Mouse (Mus musculus) 3134 (cell line): ENCODE results near the gene Fus.
"Not testable (repeated sequence)": the region's sequence is repeated elsewhere in the genome, so short reads cannot be mapped to it uniquely, and the experiment has no call there.

ENCODE experiments used
- DNase-seq: peaks from one replicate; pipeline ENCODE4 v3.0.0-alpha.2; 2011; ENCODE audit warnings: low spot score; ENCODE audit not compliant: insufficient read length; ENCODE audit errors: extremely low read depth

Gene Fus

DNA sequence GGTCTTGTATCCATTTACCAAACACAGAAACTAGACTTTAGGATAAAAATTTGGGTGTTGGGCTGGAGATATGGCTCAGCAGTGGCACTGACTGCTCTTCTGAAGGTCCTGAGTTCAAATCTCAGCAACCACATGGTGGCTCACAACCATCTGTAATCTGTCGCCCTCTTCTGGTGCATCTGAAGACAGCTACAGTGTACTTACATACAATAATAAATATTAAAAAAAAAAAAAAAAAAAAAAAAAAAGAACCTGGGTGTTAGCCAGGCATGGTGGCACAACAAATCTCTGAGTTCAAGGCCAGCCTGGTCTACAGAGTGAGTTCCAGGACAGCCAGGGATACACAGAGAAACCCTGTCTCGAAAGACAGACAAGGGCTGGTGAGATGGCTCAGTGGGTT is 25.2 kb upstream of the Fus start:
- not testable (repeated sequence) for DNase-seq

- DNase-seq, result no peak
Observed at GRCm38 (mm10) chr7:127944614-127945013, 22.6 kb upstream of the Fus start.

DNA sequence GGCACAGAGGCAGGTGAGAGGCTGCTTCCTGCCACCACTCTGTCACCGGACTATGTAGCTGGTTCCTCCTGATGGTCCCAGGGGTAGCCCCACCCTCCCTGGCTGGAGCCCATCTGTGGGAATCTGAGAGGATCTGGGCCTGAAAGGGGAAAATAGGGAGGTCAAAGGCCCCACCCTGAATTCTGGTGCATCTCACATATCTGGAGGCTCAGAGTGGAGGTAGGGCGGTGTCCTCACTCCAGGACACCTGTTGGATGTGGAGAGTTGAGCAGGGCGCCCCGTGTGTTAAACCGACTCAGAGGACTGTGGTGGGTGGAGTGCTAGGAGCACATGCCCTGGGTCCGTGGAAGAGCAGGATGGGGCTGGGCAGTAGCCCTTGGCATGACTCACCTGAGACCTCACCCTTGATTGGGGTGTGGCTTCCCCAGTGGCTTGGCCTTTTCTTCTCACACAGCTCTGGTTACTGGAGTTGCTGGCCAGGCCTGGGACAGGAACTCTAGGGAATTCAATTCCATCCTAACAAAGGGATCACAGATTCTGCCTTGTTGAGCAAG is 20.7 kb upstream of the Fus start, which contains the start of gene Prss36:
TSS of gene Prss36 (minus strand) at position 256 of the 554 bp plus-strand sequence.
- DNase-seq, result peak; percentile 42

GRCm38 (mm10) chr7:127952864-127953581 is 14.2 kb upstream of the Fus start:
- no peak for DNase-seq

- DNase-seq, result no peak
Observed at GRCm38 (mm10) chr7:127959364-127959763, 7.9 kb upstream of the Fus start.

DNA sequence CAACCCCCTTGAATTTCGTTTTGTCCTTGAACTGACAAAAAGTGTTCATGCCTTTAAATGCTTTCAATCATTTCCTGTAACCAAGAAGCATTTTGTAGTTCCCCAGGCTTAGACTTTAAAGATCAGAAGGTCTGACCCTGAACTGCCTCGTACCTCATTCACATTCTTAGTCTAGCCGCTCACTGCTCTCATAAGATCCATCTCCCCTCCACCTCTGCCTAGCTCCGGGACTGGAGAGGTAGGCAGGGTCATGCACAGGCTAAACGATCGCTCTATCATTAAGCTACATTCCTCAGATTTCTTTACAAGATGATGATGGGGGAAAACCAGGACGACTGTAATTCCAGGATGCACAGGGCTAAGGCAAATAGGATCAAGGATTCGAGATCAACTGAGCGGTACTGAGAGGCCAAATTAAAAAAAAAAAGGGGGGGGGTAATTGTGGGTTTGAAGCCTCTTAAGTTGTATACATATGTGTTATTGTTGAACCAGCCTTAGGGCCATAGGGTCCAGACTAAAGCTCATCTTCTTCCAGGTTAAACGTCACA is 812 bp upstream of the Fus start:
- peak; percentile 24 for DNase-seq

- DNase-seq, result peak; percentile 90
Observed at GRCm38 (mm10) chr7:127967922-127968828, 918 bp downstream of the Fus start.

GRCm38 (mm10) chr7:127974413-127974930 is 7.2 kb downstream of the Fus start:
- no peak for DNase-seq

GRCm38 (mm10) chr7:127978856-127979255 is 11.6 kb downstream of the Fus start:
- no peak for DNase-seq

DNA sequence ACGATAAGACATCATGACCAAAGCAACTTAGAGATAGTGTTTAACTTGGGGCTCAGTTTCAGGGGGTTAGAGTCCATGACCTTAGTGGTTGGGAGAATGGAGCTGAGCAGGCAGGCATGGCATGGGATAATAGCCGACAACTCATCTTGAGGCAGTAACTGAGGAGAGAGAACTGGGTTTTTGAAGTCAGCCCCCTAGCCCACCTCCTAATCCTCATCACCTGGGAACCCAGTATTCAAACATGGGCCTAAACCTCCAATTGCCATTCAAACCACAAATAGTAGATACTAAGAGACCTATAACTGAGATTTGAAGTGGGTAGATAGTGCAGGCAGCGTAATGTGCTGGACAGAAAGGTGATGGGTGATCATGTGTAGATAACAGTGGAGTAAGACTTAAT is 13.3 kb downstream of the Fus start:
- no peak for DNase-seq

DNA sequence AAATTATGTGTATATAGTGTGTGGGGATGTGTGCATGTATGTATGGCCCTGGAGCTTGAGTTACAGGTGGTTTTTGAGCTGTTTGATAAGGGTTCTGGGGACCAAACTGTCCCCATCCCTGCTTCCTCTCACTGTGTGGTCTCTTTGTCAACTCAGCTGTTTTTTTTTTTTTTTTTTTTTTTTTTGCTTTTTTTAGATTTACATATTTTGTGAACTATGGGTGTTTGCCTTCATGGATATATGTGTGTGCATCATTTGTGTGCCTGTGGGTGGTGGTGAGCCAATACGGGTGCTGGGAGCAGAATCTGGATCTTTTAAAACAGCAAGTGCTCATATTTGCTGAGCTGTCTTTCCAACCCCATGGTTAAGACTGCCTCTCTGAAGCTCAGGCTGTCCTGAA is 21.6 kb downstream of the Fus start:
- no peak for DNase-seq

DNA sequence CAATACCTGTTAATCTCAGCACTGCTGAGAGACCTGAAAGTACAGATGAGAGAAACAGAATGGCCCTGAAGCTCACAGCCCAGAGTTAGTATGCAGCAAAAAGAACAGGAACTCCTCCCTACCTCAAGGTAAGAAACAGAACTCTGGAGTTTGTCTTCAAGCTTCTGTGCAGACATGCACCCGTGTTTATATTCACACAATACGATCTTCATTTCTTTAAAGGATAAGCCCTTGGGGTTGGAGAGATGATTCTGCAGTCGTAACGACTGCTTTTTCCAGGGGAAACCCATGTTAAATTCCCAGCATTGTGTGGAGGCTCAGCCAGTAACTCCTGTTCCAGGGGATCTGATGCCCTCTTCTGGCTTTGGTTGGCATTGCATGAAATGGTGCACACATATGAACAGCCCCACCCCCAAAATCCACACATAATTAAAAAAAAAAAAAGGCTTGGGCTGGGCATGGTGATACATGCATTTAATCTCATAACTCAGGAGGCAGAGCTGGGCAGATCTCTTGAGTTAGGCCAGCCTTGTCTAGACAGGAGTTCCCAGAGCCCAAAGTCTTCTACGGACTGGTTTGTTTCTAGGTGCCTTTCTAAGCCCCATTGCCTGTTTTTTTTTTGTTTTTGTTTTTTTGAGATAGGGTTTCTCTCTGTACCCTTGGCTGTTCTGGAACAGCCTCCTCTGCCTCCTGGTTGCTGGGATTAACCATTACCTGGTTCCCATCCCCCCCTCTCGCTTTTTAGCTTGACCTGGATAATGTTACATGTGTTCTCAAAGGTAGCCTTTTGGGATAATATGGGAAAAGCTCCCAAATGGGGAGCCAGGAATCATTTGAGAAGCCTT is 24.6 kb downstream of the Fus start:
- DNase-seq, result peak; percentile 34

DNA sequence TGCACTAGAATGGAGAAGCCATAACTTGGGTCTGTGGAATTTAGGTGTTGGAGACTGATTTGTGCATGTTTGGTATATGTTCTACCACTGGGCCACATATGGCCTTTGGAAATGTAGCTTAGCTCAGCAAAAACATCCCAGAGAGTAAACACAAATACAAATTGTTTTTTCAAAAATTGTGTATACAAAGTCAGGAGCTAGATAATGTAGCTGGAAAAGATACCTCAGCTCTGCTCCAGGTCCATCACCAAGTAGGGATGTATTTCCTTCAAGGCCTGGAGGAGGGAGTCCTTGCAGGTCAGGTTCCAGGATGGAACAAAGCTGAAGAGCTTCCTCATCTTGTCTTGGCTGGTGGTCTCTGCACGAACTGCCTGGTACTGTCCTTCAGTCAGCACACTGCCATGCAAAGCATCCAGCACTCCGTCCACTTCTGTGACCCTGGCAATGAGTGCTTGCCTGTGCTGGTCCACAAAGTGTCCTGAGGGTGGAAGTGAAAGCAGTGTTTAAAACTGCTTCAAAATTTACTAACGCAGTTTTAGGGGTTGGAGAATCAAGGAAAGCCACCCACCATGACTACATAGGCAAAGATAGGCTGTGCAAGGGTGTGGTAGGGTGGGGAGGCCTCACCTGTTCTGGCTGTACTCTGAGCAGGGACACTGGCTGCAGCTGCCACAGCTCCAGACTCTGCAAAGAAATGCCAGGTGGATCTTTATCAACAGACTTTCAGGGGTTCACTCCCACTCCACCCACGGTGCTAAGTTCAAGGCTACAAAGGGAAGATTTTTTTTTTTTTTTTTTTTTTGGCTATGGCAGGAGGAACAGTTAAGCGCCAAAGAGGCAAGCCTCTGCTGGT is 25.5 kb downstream of the Fus start:
- no peak for DNase-seq

GRCm38 (mm10) chr7:127993341-127993977 is 26.2 kb downstream of the Fus start, which contains the start of gene Pycard:
Gene Pycard, minus strand, starts transcription at chr7:127993867.
- peak; percentile 25 for DNase-seq

GRCm38 (mm10) chr7:127999436-127999835 is 32.2 kb downstream of the Fus start:
- DNase-seq, result no peak

GRCm38 (mm10) chr7:128000068-128000950 is 33.1 kb downstream of the Fus start:
- DNase-seq, result no peak

GRCm38 (mm10) chr7:128003098-128003497 is 35.8 kb downstream of the Fus start:
- DNase-seq, result no peak

- no peak for DNase-seq
Observed at GRCm38 (mm10) chr7:128003688-128004087, 36.4 kb downstream of the Fus start, which contains the start of gene Trim72. Gene Trim72, plus strand, starts transcription at chr7:128003949.
